Mouse (Mus musculus) bone marrow macrophage, adult 2 months (primary cell): ENCODE data around the gene Fgf9. TPM values are rescaled to one million over a fixed set of nuclear protein-coding genes. Genes with fewer than 3 reads are reported as not detected.

ENCODE experiments used
- H3K27ac ChIP-seq: 2 replicates; pipeline ENCODE4 v1.5.1; 2012; ENCODE audit warnings: low read depth, low read length; ENCODE audit not compliant: insufficient read depth
- H3K4me1 ChIP-seq: 2 replicates; pipeline ENCODE4 v1.6.1; 2012; ENCODE audit warnings: low read length; ENCODE audit not compliant: control insufficient read depth, insufficient read depth
- H3K4me3 ChIP-seq: 2 replicates; pipeline ENCODE4 v1.5.1; 2012; ENCODE audit warnings: mild to moderate bottlenecking, low read length, moderate library complexity; ENCODE audit not compliant: insufficient read depth
- CTCF ChIP-seq: IDR thresholded peaks from 2 replicates; pipeline ENCODE4 v1.5.1; 2012; ENCODE audit warnings: low read depth, mild to moderate bottlenecking, low read length, moderate library complexity
- POLR2A ChIP-seq: IDR thresholded peaks from 2 replicates; pipeline ENCODE4 v1.6.1; 2012; ENCODE audit warnings: mild to moderate bottlenecking, low read depth, low read length, borderline replicate concordance
- polyA plus RNA-seq: library from polyadenylated mRNA; stranded (reverse); fragments of >200 nt; gene quantifications from 2 replicates; pipeline ENCODE4 v1.2.4, GENCODE M21; 2012; ENCODE audit not compliant: missing spikeins, insufficient read depth, insufficient read length

Gene Fgf9
- polyA plus RNA-seq, 1 experiment, result not detected

- H3K27ac ChIP-seq, result no peak overlapping the region
- TF ChIP-seq CTCF (no peak), POLR2A (no peak)
- no peak overlapping the region for H3K4me3 ChIP-seq
- H3K4me1 ChIP-seq, result no peaks in the 10 kb centered on the region
Measured at GRCm38 (mm10) chr14:58160624-58161023, 90.3 kb downstream of the Fgf9 start.

Other genes starting within 250 kb of the Fgf9 start
- gene Ska3, start 244.4 kb upstream of the Fgf9 start, polyA plus RNA-seq, result 12.0 and 13.3 TPM in 2 replicates
- 53.4 and 65.6 TPM in 2 replicates for gene Mrpl57, start 244.3 kb upstream of the Fgf9 start, polyA plus RNA-seq
- 52.4 and 58.7 TPM in 2 replicates for gene Zdhhc20, start 180.3 kb upstream of the Fgf9 start, polyA plus RNA-seq
- gene Micu2, start 71.3 kb upstream of the Fgf9 start, polyA plus RNA-seq, result 48.2 and 52.2 TPM in 2 replicates